Mouse (Mus musculus) T-cell, adult 2 months (primary cell): Measurements from ENCODE around the gene Gm10665.
"Not testable (repeated sequence)": the region's sequence is repeated elsewhere in the genome, so short reads cannot be mapped to it uniquely, and the experiment has no call there.

Experiments used
- DNase-seq: peaks from one replicate; pipeline ENCODE4 v3.0.0; 2022; ENCODE audit warnings: low spot score

Gene Gm10665

GRCm38 (mm10) chr7:22463975-22464374, at the start of gene Gm10665:
Gene Gm10665, minus strand, starts transcription at chr7:22464075.
- DNase-seq = not testable (repeated sequence)

- not testable (repeated sequence) for DNase-seq
Measured at GRCm38 (mm10) chr7:22499578-22499977, 35.7 kb upstream of the Gm10665 start, which contains the start of gene Vmn1r151. Gene Vmn1r151, minus strand, starts transcription at chr7:22499678.

- DNase-seq = not testable (repeated sequence)
Measured at GRCm38 (mm10) chr7:22438129-22438528, 25.7 kb downstream of the Gm10665 start, which contains the start of gene Vmn1r149. Gene Vmn1r149, minus strand, starts transcription at chr7:22438229.

- DNase-seq = not testable (repeated sequence)
Measured at GRCm38 (mm10) chr7:22413283-22413682, 50.6 kb downstream of the Gm10665 start, which contains the start of gene Vmn1r148. Gene Vmn1r148, plus strand, starts transcription at chr7:22413583.
